Mouse (Mus musculus): ENCODE measurements around the gene Vps4a. TPM values are rescaled to one million over a fixed set of nuclear protein-coding genes. Genes with fewer than 3 reads are reported as not detected.
"Not testable (repeated sequence)": the region's sequence is repeated elsewhere in the genome, so short reads cannot be mapped to it uniquely, and the experiment has no call there.

The Vps4a gene
- total and polyA plus RNA-seq, 3 experiments, result 38.1 to 43.2 TPM; not detected in 1

- Histone ChIP-seq H3K79me2 (ENCODE audit: control insufficient read depth, insufficient read depth, low read length, poor library complexity) (peaks cover 14% of the 10 kb centered on the region), H3K4me1 (ENCODE audit: control insufficient read depth in 1 of 2, insufficient read depth in 2 of 2, low read length in 2 of 2) (peaks cover 0 to 20% of the 10 kb centered on the region in 2 experiments; a peak in 3 of 4 replicates), H3K36me3 (ENCODE audit: control insufficient read depth in 1 of 2, insufficient read depth in 2 of 2, low read length in 2 of 2) (peaks cover 1 to 22% of the 10 kb centered on the region in 2 experiments; a peak in 3 of 4 replicates)
- H3K9me3 ChIP-seq (replicated peaks; ENCODE audit: insufficient read depth, low read length); H3K9ac ChIP-seq (ENCODE audit: control insufficient read depth, low read depth, low read length, poor library complexity, severe bottlenecking); H3K4me3 ChIP-seq (ENCODE audit: control insufficient read depth in 1 of 2, insufficient read depth in 1 of 2, low read depth in 2 of 2, low read length in 2 of 2); DNase-seq (ENCODE audit: low read depth, low spot score); H3K27me3 ChIP-seq (ENCODE audit: control insufficient read depth in 1 of 2, insufficient read depth in 2 of 2, low read length in 2 of 2); H3K27ac ChIP-seq (ENCODE audit: control insufficient read depth, low read depth, low read length): not testable (repeated sequence)
- TF ChIP-seq TBP (IDR thresholded peaks at IDR 0.05; ENCODE audit: low read depth, low read length), result peak; percentile 68; the same call in 1 of the 2 replicates
Measured at GRCm38 (mm10) chr8:107033609-107034008, 2.6 kb downstream of the Vps4a start.

GRCm38 (mm10) chr8:107035641-107036040, 4.6 kb downstream of the Vps4a start:
- no peak for DNase-seq (ENCODE audit: low read depth, low spot score)
- Histone ChIP-seq H3K79me2 (ENCODE audit: control insufficient read depth, insufficient read depth, low read length, poor library complexity) (peaks cover 14% of the 10 kb centered on the region), H3K4me1 (ENCODE audit: control insufficient read depth in 1 of 2, insufficient read depth in 2 of 2, low read length in 2 of 2) (peaks cover 0 to 11% of the 10 kb centered on the region in 2 experiments; a peak in 3 of 4 replicates), H3K27me3 (ENCODE audit: control insufficient read depth in 1 of 2, insufficient read depth in 2 of 2, low read length in 2 of 2) (no peaks in the 10 kb centered on the region), H3K36me3 (ENCODE audit: control insufficient read depth in 1 of 2, insufficient read depth in 2 of 2, low read length in 2 of 2) (peaks cover 3 to 13% of the 10 kb centered on the region in 2 experiments; a peak in 3 of 4 replicates), H3K27ac (ENCODE audit: control insufficient read depth, low read depth, low read length) (no peak overlapping the region), H3K9me3 (replicated peaks; ENCODE audit: insufficient read depth, low read length) (no peaks in the 10 kb centered on the region), H3K4me3 (ENCODE audit: control insufficient read depth in 1 of 2, insufficient read depth in 1 of 2, low read depth in 2 of 2, low read length in 2 of 2) (no peak overlapping the region), H3K9ac (ENCODE audit: control insufficient read depth, low read depth, low read length, poor library complexity, severe bottlenecking) (no peak overlapping the region)
- no peak for TF ChIP-seq MEF2A (IDR thresholded peaks at IDR 0.05; ENCODE audit: extremely low read depth, insufficient replicate concordance, low read depth, low read length, poor library complexity, severe bottlenecking)
- TF ChIP-seq UBTF (IDR thresholded peaks at IDR 0.05; ENCODE audit: borderline replicate concordance, insufficient read depth, low read depth, low read length), result no peak
- no peak for TF ChIP-seq ZC3H11A (IDR thresholded peaks at IDR 0.05; ENCODE audit: low read depth, low read length)
- TF ChIP-seq ZNF384 (IDR thresholded peaks at IDR 0.05; ENCODE audit: low read depth, low read length), result no peak
- no peak for TF ChIP-seq RCOR1 (IDR thresholded peaks at IDR 0.05; ENCODE audit: low read depth, low read length)
- no peak for TF ChIP-seq CHD2 (IDR thresholded peaks at IDR 0.05; ENCODE audit: low read length)
- TF ChIP-seq BHLHE40 (IDR thresholded peaks at IDR 0.05; ENCODE audit: borderline replicate concordance, low read depth, low read length), result no peak
- TF ChIP-seq CHD1 (IDR thresholded peaks at IDR 0.05; ENCODE audit: low read depth, low read length), result no peak
- no peak for TF ChIP-seq ELF1 (IDR thresholded peaks at IDR 0.05; ENCODE audit: low read depth, low read length)
- TF ChIP-seq NRF1 (IDR thresholded peaks at IDR 0.05; ENCODE audit: insufficient read depth, low read depth, low read length, poor library complexity, severe bottlenecking), result no peak
- no peak for TF ChIP-seq GATA1 (IDR thresholded peaks at IDR 0.05; ENCODE audit: low read depth, low read length)
- no peak for TF ChIP-seq HCFC1 (IDR thresholded peaks at IDR 0.05; ENCODE audit: low read depth, low read length)
- TF ChIP-seq JUND (IDR thresholded peaks at IDR 0.05; ENCODE audit: low read depth, low read length), result no peak
- no peak for TF ChIP-seq ZMIZ1 (IDR thresholded peaks at IDR 0.05; ENCODE audit: low read depth, low read length)
- no peak for TF ChIP-seq MAFK (IDR thresholded peaks at IDR 0.05; ENCODE audit: borderline replicate concordance, low read depth, low read length)
- TF ChIP-seq MXI1 (IDR thresholded peaks at IDR 0.05; ENCODE audit: low read depth, low read length), result no peak
- TF ChIP-seq NELFE (IDR thresholded peaks at IDR 0.05; ENCODE audit: low read depth, low read length), result no peak
- TF ChIP-seq SIN3A (IDR thresholded peaks at IDR 0.05; ENCODE audit: low read length), result no peak
- TF ChIP-seq GABPA (IDR thresholded peaks at IDR 0.05; ENCODE audit: low read depth, low read length), result no peak

All from MEL (cell line).